Mouse (Mus musculus) stomach, embryonic 15.5 days (tissue): ENCODE measurements around the gene Bbs10. TPM values are rescaled to one million over a fixed set of nuclear protein-coding genes. Genes with fewer than 3 reads are reported as not detected.

Source experiments
- ATAC-seq: fragments of 200-750 bp; cut with Nextera tagmentation; 2 replicates; pipeline ENCODE4 v1.8.0; 2017; ENCODE audit warnings: low read depth, moderate number of reproducible peaks, moderate TSS enrichment; ENCODE audit not compliant: insufficient read depth, low FRiP score
- H3K27ac ChIP-seq: fragments of 300-500 bp; sonication (generic); 2 replicates; pipeline ENCODE4 v1.5.1; 2015; ENCODE audit warnings: mild to moderate bottlenecking, inconsistent platforms
- H3K27me3 ChIP-seq: fragments of 300-500 bp; sonication (generic); replicated peaks from 2 replicates; pipeline ENCODE4 v1.6.1; 2015; ENCODE audit warnings: inconsistent platforms
- H3K36me3 ChIP-seq: fragments of 300-500 bp; sonication (generic); 2 replicates; pipeline ENCODE4 v1.6.1; 2015; ENCODE audit warnings: inconsistent platforms
- H3K4me1 ChIP-seq: fragments of 300-500 bp; sonication (generic); 2 replicates; pipeline ENCODE4 v1.6.1; 2015; ENCODE audit warnings: inconsistent platforms
- H3K4me2 ChIP-seq: fragments of 300-500 bp; sonication (generic); 2 replicates; pipeline ENCODE4 v1.6.1; 2015; ENCODE audit warnings: mild to moderate bottlenecking, inconsistent platforms
- H3K4me3 ChIP-seq: fragments of 300-500 bp; sonication (generic); replicated peaks from 2 replicates; pipeline ENCODE4 v1.5.1; 2015; ENCODE audit warnings: inconsistent platforms
- H3K9ac ChIP-seq: fragments of 300-500 bp; sonication (generic); 2 replicates; pipeline ENCODE4 v1.6.1; 2015; ENCODE audit warnings: inconsistent platforms
- H3K9me3 ChIP-seq: fragments of 300-500 bp; sonication (generic); 2 replicates; pipeline ENCODE4 v1.6.1; 2016; ENCODE audit warnings: inconsistent platforms
- WGBS: fragments of 180-500 bp; shearing (Covaris S2); methylation state at CpG from one replicate; pipeline ENCODE4 v1.1.7; 2015; 5-methylcytosine and 5-hydroxymethylcytosine counted together
- polyA plus RNA-seq: library from polyadenylated mRNA; unstranded; fragments of >200 nt; fragmentation: Nextera tagmentation; extraction: Ambion mirVana; gene quantifications from 2 replicates; pipeline ENCODE4 v1.2.1, GENCODE M21; 2015

Bbs10 gene
- 4.5 TPM in 2 replicates for polyA plus RNA-seq

DNA sequence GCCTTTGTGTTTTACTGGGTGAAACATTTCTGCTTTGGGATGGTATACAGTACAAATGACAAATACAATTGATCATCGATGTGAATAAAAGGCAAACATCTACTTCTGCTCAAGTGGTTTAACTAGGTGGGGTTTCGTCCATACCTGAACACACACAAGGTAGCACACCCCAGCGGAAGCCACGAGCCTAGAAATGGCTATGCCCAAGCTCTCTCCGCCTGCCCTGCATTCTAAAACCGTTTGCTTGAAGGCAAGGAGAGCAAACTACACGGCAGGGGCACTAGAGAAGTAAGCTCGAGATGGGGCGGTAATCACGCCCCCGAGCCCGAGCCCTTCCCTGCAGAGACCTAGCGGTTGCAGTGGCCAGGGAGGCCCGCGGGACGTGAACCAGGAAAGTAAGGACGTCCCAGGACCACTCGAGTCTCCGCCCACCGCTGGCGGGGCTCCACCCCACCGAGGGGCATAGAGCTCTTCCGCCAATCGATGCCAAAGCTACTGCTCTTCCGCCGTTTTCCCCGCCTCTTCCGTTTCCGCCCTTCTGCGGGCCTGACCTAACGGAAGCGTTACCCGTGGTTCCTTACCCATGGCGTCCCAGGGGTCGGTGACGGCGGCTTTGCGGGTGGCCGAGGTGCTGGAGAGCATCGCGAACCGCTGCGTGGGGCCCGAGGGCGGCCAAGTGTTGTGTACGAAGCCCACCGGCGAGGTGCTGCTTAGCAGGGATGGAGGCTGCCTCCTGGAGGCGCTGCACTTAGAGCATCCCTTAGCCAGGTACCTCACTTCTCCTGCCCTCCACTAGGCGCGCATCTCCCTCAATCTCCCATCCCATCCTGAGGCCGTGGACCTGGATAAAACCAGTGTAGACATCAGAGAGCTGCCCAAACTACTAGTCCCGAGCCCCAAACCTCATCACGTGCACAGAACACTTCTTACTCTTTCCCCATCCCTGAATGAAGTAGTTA is at the start of gene Bbs10:
Bbs10 (plus strand) TSS at position 540 of the 959 bp plus-strand sequence.
- Histone ChIP-seq H3K4me3 (peak within 1 kb of the TSS; percentile 71), H3K9me3 (no peaks in the 10 kb centered on the region), H3K4me1 (peaks cover 5% of the 10 kb centered on the region; the same call in 1 of the 2 replicates), H3K4me2 (peak within 1 kb of the TSS; percentile 70), H3K9ac (peak within 1 kb of the TSS; percentile 30), H3K27me3 (no peaks in the 10 kb centered on the region), H3K27ac (peak within 1 kb of the TSS; percentile 64), H3K36me3 (no peaks in the 10 kb centered on the region)
- 1% methylated on average over 54 of the region's 54 CpGs for WGBS
- ATAC-seq: peak; percentile 99

DNA sequence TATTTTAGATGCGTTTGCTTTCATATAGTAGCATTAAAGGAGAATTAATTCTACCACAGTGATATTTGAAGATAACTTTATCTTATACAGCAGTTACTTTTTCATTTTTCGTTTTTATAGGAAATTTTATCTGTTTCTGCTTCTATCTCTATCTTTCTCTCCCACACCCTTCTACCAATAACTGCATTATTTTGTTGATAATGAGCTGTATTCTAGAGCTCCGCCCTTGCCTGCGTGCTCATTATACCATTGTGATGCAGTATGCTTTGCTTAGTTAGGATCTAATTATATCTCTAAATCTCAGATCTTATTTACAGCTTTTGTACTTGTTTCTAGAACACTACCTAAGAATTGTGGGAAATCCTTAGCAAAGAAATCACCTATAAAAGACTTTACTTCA is 48.3 kb upstream of the Bbs10 start:
- Histone ChIP-seq H3K4me2 (no peak overlapping the region), H3K9me3 (no peaks in the 10 kb centered on the region), H3K27me3 (no peaks in the 10 kb centered on the region), H3K4me3 (no peak overlapping the region), H3K27ac (no peak overlapping the region), H3K36me3 (no peaks in the 10 kb centered on the region), H3K4me1 (no peaks in the 10 kb centered on the region), H3K9ac (no peak overlapping the region)
- no peak for ATAC-seq
- WGBS: 84% methylated on average over 4 of the region's 4 CpGs

DNA sequence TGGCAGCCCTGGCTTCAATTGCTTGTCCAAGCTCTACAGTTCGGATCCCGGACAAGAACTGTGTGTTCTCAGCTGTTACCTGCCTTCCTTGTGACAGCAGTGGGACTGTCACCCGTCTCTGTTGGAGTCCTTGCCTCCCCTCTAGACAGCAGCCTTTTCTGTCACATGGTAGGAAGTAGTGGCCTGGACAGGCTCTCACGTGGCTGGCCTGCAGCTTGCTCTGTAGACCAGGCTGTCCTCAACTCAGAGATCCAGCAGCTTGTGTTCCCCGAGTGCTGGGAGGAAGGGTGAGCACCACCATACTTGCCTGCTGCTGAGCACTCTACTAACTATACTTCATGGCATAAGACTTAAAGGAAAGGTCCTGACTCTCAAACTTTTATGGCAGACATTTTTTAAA is 46.8 kb upstream of the Bbs10 start:
- Histone ChIP-seq H3K4me3 (no peak overlapping the region), H3K27ac (no peak overlapping the region), H3K36me3 (no peaks in the 10 kb centered on the region), H3K9ac (no peak overlapping the region), H3K4me2 (no peak overlapping the region), H3K4me1 (no peaks in the 10 kb centered on the region), H3K9me3 (no peaks in the 10 kb centered on the region), H3K27me3 (no peaks in the 10 kb centered on the region)
- 75% methylated on average over 5 of the region's 5 CpGs for WGBS
- ATAC-seq: no peak

DNA sequence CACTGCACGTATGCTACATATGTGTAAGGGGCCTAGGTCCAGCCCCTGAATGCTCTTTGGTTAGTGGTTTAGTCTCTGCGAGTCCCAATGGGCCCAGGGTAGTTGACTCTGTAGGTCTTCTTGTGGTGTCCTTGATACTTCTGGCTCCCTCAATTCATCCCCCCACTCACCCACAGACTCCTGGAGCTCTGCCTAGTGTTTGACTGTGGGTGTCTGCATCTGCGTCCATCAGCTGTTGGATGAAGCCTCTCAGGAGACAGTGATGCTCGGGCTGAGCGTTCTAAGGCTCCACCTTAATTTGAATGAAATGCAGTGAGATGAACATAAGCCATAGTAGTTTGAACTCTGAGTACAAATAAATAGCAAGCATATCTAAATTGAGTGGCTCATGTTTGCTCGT is 43.3 kb upstream of the Bbs10 start:
- no peaks in the 10 kb centered on the region for H3K4me1 ChIP-seq

DNA sequence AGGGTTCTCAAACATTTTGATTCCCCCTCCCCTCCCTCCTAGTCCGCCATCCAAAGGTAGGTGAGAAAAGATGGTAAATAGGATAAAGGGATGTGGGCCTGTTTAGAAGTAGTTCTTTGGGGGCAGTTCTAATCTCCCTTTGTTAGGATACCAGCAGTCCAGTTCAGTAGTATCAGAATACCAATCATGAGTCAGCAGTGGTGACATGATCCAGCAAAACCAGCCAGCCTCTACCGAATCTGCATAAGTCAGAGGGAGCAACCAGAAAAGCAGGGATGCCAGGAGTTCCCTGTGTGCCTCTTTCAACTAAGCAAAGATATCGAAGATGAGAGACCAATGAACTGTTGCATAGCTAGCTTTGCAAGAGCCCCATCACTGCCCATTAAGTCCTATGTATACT is 42.3 kb upstream of the Bbs10 start:
- no peaks in the 10 kb centered on the region for H3K27me3 ChIP-seq
- H3K4me3 ChIP-seq: no peak overlapping the region
- H3K4me1 ChIP-seq: no peaks in the 10 kb centered on the region
- H3K27ac ChIP-seq: no peak overlapping the region
- no peaks in the 10 kb centered on the region for H3K9me3 ChIP-seq
- WGBS: 85% methylated on average over 3 of the region's 3 CpGs
- no peak overlapping the region for H3K4me2 ChIP-seq
- H3K36me3 ChIP-seq: no peaks in the 10 kb centered on the region
- H3K9ac ChIP-seq: no peak overlapping the region
- no peak for ATAC-seq

More for the DNA sequence above, 43.3 kb upstream of the Bbs10 start:
- ATAC-seq: no peak
- H3K27ac ChIP-seq: no peak overlapping the region
- H3K4me3 ChIP-seq: no peak overlapping the region
- no peaks in the 10 kb centered on the region for H3K36me3 ChIP-seq
- no peak overlapping the region for H3K9ac ChIP-seq
- no peaks in the 10 kb centered on the region for H3K27me3 ChIP-seq
- H3K4me2 ChIP-seq: no peak overlapping the region
- 93% methylated on average over 6 of the region's 6 CpGs for WGBS
- no peaks in the 10 kb centered on the region for H3K9me3 ChIP-seq

DNA sequence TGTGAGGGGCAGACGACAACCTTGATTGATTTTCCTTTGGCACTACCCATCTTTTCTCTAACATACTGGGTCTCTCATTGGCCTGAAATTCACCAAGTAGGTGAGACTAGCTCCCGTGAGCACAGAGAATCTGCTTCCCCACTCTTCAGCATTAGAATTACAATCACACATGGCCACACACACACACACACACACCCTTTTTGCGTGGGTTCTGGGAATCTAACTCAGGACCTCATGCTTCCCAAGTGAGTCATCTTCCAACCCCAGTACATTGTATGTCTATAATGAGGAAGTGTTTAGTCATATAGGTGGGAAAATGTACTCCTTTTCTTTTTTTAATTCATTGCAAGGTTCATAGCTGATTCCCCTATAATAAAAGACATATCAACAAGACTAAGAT is 41.1 kb upstream of the Bbs10 start:
- no peaks in the 10 kb centered on the region for H3K36me3 ChIP-seq
- no peak overlapping the region for H3K4me3 ChIP-seq
- H3K27ac ChIP-seq: no peak overlapping the region
- no peak for ATAC-seq
- 86% methylated on average over 3 of the region's 3 CpGs for WGBS
- no peak overlapping the region for H3K4me2 ChIP-seq
- H3K9me3 ChIP-seq: no peaks in the 10 kb centered on the region
- H3K4me1 ChIP-seq: no peaks in the 10 kb centered on the region
- H3K9ac ChIP-seq: no peak overlapping the region
- H3K27me3 ChIP-seq: no peaks in the 10 kb centered on the region

DNA sequence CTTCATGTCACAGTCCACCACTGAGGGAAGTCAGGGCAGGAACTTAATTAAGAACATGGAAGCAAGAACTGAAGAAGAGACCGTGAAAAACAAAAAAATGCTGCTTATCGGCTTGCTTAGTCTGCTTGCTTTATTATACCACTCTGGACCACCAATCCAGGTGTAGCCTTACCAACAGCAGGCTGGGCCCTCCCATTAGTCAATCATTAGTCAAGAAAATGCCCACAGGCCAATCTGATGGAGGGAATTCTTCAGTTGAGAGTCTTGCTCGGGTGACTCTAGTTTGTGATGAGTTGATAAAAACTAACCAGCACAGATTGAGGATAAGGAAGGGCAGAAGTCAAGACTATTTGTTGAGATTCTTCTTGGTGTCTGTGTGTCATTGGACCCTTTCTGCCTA is 40.2 kb upstream of the Bbs10 start:
- Histone ChIP-seq H3K9me3 (no peaks in the 10 kb centered on the region), H3K4me2 (no peak overlapping the region), H3K4me3 (no peak overlapping the region), H3K27me3 (no peaks in the 10 kb centered on the region), H3K9ac (no peak overlapping the region), H3K4me1 (no peaks in the 10 kb centered on the region), H3K27ac (no peak overlapping the region), H3K36me3 (no peaks in the 10 kb centered on the region)
- ATAC-seq: no peak
- WGBS: 88% methylated on average over 3 of the region's 3 CpGs

DNA sequence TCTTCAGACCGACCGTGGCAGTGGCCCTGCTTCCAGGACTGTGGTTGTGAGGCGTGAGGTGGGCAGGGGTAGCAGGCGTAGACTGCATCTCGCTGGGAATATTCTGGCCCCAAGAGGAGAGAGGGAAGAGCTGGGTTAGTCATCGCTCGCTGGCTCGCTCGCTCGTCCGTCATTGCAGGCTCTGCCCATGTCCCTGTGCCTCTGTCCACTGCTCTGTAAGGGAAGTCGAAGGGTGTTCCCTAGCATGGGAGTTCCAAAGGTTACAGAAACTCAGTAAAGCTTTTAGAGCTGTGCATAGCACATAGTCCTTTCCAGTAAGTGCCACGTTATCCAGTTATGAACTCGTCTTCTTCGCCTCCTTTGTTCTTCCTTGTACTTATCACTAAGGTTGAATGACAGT is 26.8 kb upstream of the Bbs10 start:
- no peaks in the 10 kb centered on the region for H3K4me1 ChIP-seq
- 75% methylated on average over 15 of the region's 15 CpGs for WGBS
- H3K4me3 ChIP-seq: no peak overlapping the region
- H3K36me3 ChIP-seq: no peaks in the 10 kb centered on the region
- H3K4me2 ChIP-seq: no peak overlapping the region
- H3K9me3 ChIP-seq: no peaks in the 10 kb centered on the region
- H3K27ac ChIP-seq: no peak overlapping the region
- H3K27me3 ChIP-seq: no peaks in the 10 kb centered on the region
- no peak overlapping the region for H3K9ac ChIP-seq
- no peak for ATAC-seq

DNA sequence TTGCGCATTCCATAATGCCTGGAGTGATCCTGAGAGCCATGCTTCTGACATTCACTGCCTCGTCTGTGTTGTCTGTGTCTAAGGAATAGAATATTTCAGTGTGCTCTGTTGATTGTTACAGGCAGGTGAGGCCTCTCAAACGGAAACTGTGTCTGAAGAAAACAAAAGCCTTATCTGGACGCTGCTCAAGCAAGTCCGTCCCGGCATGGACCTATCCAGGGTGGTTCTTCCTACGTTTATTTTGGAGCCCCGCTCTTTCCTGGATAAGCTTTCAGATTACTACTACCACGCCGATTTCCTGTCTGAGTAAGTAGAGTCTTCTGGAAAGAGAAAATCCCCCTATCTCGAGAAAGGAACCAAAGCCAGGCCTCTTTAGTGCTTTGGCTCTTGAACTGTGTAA is 25.6 kb upstream of the Bbs10 start:
- no peaks in the 10 kb centered on the region for H3K27me3 ChIP-seq
- ATAC-seq: no peak
- no peak overlapping the region for H3K4me2 ChIP-seq
- no peak overlapping the region for H3K9ac ChIP-seq
- no peak overlapping the region for H3K4me3 ChIP-seq
- H3K36me3 ChIP-seq: no peaks in the 10 kb centered on the region
- H3K27ac ChIP-seq: no peak overlapping the region
- H3K9me3 ChIP-seq: no peaks in the 10 kb centered on the region
- H3K4me1 ChIP-seq: no peaks in the 10 kb centered on the region
- WGBS: 71% methylated on average over 11 of the region's 11 CpGs

DNA sequence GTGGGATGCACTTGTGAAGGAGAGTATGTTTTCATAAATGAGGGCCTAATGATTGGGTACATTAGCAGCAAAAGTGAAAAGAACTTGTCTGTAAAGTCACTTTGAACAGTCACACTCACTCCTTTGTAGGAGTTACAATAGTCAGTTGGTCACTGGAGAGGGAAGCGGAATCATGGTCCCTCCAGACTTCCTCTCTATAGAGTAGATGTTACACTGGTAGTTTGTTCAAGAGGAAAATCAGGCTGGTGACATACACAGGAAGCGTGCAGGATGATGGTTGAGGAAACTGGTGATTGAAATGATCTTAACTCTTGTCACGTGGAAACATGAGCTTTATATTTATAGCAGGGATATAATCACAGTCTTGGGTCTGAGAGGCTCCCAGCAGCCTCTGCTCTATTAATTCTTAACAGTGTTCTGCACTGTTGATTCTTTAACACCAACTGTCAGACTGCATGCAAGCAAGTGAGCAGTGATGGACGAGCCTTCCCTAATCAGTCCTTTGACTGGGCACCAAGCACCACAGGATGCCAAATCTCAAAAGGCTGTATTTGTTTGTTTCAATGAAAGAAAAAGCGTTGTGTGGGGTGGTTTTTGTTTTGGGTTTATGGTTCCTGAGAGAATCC is 24.9 kb upstream of the Bbs10 start:
- Histone ChIP-seq H3K4me2 (no peak overlapping the region), H3K9me3 (no peaks in the 10 kb centered on the region), H3K4me1 (no peaks in the 10 kb centered on the region), H3K9ac (no peak overlapping the region), H3K4me3 (no peak overlapping the region), H3K27me3 (no peaks in the 10 kb centered on the region), H3K36me3 (no peaks in the 10 kb centered on the region), H3K27ac (no peak overlapping the region)
- WGBS: 66% methylated on average over 5 of the region's 5 CpGs
- no peak for ATAC-seq

DNA sequence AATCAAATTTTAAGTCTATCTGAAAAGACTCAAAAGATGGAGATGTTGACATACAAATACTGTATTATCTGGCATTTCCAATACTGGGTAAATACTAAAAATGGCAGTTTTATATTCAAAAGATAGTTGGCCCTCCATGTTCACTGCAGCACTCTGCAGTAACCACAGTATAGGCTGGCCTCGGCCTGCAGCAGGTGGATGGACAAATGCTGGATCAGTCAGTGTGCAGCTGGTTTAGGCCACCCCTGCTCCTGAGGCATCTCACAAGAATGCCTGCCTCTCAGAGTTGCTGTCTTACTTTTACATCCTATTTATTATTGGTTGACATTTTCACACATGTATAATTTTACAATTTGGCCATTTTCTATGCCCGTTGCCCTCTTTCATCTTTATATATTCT is 22.7 kb upstream of the Bbs10 start:
- 88% methylated on average over 2 of the region's 2 CpGs for WGBS
- H3K4me3 ChIP-seq: no peak overlapping the region
- no peaks in the 10 kb centered on the region for H3K9me3 ChIP-seq
- H3K4me1 ChIP-seq: no peaks in the 10 kb centered on the region
- H3K4me2 ChIP-seq: no peak overlapping the region
- H3K36me3 ChIP-seq: no peaks in the 10 kb centered on the region
- ATAC-seq: no peak
- H3K9ac ChIP-seq: no peak overlapping the region
- H3K27ac ChIP-seq: no peak overlapping the region
- no peaks in the 10 kb centered on the region for H3K27me3 ChIP-seq

DNA sequence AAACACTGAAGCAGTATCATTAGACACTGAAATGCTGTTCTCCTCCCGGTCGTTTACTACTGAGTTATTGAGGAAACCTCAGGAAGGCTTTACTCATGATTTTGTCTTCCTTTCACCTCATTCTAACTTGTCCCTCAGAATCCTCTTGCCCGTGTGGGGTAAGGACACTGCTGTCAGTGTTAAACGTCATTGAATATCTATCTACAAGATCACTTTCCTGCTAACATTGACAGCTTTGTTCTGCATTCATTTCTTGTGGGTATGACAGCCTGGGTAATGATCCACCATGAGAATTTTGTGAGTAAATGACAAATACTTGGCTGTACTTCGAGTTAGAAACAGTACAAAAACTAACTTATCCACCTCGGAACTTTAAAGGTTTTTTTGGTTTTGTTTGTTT is 848 bp upstream of the Bbs10 start:
- Histone ChIP-seq H3K4me2 (peak overlapping the region; percentile 70), H3K4me1 (peaks cover 5% of the 10 kb centered on the region; the same call in 1 of the 2 replicates), H3K27ac (no peak overlapping the region), H3K36me3 (no peaks in the 10 kb centered on the region), H3K4me3 (peak overlapping the region; percentile 71), H3K9ac (no peak overlapping the region), H3K9me3 (no peaks in the 10 kb centered on the region), H3K27me3 (no peaks in the 10 kb centered on the region)
- 39% methylated on average over 6 of the region's 6 CpGs for WGBS
- ATAC-seq: no peak
